Mouse (Mus musculus) urinary bladder, postnatal 10 days (tissue): ENCODE results near the gene Ltv1.
A peak's percentile ranks its signal among the peaks of the same experiment; 100 is the strongest.

ENCODE experiments used
- DNase-seq: peaks from one replicate; pipeline ENCODE4 v3.0.0; 2022; ENCODE audit warnings: low spot score

The Ltv1 gene

DNA sequence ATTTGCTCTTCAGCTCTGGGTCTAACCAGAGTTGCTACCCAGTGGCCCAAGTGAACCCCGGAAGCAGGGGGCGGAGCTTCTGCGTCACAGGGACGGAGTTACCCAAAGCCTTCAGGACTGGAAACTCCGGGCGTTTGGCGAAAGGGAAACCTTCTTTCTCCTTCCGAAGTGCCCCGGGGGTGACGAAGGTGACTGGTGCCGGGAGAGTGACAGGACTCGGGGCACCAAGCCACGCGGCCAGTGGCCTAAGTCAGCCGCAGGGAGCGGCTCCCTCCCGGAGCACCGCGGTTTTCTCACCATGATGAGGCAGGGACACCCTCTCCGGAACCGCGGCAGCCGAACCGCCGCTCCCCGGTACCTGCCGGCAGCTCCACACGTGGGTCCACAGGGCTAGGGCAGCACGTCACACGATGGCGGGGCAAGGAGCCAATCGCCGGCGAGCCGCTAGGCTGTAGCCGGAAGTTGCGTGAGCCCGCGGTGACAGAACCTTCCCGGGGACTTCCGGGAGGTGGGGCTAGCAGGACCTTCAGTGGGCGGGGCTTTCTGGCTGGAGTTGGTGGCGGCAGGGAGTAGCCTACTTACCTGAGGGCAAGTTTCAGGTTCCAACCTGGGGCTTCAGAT lies at the start of gene Ltv1:
TSS of gene Ltv1 (minus strand) at position 438 of the 621 bp plus-strand sequence.
- DNase-seq = peak; percentile 88

DNA sequence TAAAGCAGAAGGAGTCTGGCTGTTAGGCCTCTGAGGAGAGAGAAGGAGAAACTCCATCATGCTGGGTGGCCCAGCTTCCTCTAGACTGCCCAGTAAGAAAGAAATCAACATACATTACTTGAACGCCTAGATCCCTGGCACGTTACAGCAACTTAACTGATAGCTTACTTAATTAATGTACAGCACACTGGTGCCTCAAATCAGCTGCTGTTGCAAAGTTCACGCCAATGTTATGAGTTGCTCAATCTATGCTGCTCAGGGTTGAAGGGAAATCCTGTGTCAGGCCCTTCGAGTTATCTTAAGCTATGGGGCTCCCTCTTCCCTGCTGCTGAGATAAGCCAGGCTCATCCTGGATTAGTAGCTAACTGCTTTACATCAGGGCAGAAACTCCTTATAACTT lies 47.5 kb upstream of the Ltv1 start:
- no peak for DNase-seq

DNA sequence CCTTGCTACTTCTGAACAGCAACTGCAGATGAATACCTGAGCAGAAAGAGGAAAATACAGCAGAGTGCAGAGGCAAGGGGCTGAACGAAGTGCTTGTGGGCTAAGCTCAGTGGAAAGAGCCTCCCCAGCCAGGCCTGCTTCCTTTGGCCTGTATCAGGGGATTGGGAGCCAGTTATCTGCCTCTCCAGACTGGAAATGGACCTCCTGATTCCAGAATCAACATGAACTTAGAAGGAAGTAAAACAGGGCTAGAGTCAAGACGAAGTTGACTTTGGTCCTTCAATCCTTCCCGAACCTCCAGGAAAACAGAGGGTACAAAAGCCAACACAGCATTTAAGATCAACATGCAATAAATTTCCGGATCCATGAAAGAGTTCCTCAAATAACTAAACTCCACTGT lies 45.2 kb upstream of the Ltv1 start:
- DNase-seq = no peak

DNA sequence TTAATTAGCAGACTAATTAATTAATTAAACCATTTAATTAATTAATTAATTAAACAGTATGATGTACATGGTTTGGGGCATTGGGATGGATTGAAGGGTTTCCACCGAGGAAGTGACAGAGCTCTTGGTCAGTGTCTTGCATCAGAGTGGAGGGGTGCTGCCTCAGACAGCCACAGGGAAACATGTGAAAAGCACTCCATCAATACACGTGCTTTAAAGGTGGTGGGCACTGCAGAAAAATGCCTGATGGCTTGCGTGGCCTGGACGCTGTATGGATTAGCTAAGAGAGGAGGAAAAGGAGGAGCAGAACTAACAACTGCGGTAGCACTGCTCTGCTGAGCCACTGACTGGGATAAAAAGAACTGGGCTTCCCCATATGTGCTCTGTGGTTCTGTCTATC lies 43.9 kb upstream of the Ltv1 start:
- no peak for DNase-seq

DNA sequence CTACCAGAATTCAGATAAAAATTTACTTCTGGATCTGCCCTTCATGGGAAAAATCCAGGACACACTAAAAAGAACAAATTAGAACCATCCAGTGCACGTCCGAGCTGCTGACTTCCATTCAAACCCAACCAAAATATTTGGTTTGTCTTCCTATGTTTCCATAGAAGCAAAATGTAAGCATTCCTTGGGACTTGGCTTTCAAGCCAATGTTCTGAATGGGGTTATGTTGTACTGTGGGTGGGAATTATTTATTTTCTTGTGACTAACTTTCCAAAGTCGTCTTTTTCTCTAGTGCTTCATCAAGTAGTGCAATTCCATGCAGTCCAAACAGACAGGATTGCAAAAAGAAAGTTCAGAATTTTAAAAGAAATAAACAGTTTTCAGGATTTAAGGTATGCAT lies 41.5 kb upstream of the Ltv1 start:
- no peak for DNase-seq

DNA sequence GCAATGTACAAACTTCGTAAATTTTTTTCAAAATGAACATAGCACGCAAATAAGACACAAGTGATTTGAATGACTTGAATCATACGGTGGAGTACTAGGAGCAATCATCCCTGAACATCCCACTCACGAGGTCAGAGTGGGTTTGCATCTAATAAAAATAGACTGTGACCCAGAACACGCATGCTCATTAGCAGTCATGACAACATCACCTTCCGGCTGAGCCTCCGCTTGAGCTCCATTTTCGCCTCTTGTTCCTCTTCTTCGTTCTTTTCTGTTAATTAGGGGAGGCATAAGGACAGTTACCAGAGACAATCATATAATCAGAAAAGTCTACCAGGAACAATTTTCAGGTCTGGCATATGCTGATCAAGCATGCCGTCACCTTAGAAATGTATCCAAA lies 41.0 kb upstream of the Ltv1 start:
- DNase-seq = no peak

DNA sequence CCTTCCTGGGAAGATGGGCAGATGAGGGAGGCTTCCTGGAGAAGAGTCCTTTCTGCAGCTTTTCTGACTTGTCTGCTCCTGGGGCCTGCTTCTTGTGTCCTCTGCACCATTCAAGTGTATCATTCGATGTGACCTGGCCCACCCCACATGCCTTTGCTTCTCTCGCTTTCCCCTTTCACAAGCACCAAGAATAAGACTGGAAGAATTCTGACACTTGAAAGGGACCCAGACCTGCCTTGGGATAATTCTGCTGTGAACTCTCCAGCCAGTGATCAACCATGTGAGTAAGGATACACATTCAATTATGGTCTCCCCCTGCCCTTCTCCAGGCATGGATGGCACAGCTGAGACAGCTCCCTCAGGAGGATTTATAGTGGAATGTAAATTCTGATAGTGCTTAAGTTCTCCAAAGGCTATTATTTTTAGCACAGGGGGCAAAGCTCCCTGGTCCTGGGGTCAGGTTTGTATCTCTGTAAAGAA lies 40.2 kb upstream of the Ltv1 start:
- no peak for DNase-seq

DNA sequence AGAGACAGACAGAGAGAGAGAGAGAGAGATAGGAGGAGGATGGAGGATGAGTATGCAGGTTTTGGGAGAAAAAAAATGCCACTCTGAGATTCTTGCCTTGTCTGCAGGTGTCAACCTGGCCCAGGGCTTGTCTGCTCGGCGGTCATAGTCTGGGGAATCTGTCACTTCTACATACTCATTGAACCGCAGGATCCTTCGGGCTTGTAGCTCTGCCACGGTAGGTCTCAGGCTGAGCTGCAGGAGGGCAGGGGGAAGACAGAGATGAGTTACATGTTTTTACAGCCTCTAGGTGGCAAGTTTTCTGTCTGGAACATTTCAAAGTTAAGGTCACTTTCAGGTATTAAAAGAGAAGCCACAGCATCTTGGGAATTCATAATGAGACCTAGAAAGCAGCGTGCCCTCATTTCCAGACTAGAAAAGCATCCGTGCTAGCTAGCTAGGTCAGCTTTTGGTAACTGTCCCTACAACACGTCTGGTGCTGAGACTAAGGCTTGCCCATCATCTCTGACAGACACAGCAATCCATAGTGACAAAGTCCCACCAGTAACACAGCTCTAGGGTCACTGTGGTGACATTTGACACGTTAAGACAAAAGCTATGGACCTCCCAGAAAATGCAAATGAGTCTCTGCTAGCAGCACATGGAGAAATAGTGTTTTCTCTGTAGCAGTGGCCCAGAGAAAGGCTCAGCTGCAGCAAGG lies 39.6 kb upstream of the Ltv1 start:
- no peak for DNase-seq

DNA sequence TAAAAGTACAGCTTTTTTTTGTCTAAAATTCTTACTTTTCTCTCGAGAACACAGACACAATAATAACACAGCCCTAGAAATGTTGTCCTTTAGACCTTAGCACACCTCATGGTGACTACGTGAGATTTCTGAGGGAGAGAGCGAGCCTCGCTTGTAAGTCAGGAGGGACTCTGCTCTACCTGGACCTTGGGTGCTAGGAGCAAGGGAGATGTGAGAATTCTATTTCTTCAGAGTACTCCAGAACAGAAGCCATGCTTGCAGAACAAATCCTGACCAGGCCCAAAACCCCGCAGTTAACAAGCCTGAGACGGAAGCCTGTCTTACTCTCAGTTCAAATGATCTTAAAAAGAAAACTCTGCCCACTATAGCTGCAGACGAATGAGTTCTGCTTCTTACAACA lies 37.7 kb upstream of the Ltv1 start:
- no peak for DNase-seq

DNA sequence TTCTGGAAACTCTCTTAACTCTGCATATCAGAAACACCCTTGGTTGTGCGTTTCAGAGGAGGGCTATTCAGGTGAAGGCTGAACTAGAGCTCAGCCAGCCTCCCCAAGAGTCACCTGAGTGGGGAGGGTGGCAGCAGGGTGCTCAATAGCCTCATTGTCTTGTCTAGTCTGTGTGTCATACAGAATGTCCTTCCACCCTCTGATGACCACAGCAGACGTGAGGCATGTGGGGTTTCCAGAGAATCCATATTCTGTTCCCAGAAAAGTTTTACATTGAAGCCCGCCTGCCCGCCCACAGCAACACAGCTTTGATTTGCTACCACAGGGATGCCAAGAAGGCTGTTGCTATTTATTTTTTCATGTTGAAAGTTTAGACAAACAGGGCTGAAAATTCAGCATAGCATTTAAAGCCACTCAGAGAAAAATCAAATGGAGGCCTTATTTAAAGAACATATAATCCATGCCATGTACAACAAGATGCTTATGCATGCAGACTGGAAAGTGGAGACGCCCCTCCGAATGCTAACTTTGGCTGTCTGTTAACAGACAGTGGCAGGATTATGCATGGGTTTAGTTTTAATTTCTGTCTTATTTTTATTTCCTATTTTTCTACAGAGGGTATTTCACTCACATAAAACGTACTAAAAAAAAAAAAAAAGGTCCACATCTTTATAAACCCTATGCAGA lies 32.6 kb upstream of the Ltv1 start:
- no peak for DNase-seq

DNA sequence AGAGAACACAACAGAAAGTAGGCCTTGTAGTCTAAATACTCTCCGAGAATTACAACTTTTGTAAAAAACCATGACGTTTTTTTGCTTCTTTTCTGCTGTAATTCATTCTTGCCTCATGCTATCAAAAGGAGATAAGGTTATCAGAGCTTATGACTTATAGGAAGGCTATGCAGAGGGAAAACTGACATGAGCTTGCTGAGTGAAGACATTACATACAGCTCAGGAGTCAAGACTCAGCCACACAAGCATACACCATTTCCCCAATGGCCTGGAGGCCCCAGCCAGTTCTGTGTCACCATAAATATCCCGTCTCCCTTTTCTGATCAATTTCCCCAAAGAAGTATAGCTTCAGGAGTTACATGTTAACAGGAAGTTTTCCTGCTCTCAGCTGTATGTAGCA lies 29.2 kb upstream of the Ltv1 start:
- no peak for DNase-seq

DNA sequence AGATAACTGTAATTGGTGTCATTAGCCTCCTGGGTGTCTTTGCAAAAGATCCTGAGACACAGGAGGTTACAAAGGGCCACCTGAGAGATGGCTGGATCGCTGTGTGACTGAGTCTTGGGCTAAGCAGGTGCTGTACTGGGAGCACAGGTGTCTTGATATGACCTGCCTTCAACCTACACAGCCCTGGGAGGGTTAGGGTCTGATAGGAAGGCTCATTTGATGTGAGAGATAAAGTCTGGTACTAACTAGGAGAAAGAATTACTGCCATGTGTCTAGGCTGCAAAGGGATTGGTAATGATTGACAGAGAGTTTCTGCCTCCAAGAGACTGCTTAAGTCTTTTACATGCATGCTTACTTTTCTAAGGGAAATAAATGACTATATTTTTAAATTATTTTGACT lies 27.1 kb upstream of the Ltv1 start:
- no peak for DNase-seq

DNA sequence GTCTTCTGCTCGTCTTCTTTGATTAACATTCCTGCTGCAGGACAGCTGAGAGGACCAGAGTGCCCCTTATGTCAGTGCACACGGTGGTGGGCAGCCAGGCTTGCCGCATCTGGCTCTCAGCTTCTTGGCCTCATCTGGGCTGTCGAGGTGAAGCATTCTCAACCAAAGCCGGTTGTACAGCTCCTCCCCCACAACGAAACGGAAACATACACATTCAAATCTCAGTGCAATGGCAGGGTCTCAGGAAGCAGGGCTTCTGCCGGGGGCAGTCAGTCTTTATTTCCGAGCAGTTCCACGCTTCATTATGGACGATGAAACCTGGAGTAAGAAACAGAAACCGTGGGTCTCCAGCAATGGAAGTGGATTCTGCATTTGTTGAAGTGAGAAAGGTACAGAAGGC lies 21.0 kb upstream of the Ltv1 start:
- DNase-seq = no peak

DNA sequence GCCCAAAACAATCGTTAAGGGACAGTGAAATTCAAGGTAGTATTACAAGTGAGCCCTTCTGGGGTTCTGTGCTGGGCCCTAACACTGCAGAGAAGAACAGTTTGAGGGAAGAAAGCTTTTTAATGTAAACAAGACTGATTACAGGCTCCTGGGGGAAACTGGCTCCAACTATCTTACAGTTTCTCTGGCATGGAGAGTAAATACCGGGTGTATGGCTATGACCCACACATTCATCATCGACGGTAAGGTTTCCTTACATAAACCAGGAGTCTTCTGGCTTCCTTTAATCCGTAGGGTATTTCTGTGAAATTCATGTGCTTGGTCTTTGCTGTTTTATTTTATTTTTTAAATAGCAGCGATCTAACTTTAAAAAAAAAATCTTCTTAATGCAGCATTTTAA lies 19.9 kb upstream of the Ltv1 start:
- DNase-seq = no peak

DNA sequence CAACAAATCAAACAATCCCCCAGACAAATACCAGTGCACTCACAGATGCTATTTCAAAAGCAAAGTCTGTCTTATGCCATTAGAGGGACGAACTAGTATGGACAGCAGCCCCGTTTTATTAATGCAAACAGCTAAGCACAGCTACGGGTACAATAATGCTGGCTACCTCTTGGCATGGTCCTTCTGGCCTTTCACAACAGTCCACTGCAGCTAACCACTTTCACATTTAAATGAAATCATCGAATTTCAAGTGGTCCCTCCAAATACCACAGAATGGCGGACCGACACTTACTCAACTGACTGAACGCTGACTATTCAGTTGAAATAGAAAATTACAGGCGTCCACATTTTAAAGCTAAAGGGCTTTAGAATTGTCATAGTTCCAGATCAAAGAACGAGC lies 19.4 kb upstream of the Ltv1 start:
- no peak for DNase-seq

DNA sequence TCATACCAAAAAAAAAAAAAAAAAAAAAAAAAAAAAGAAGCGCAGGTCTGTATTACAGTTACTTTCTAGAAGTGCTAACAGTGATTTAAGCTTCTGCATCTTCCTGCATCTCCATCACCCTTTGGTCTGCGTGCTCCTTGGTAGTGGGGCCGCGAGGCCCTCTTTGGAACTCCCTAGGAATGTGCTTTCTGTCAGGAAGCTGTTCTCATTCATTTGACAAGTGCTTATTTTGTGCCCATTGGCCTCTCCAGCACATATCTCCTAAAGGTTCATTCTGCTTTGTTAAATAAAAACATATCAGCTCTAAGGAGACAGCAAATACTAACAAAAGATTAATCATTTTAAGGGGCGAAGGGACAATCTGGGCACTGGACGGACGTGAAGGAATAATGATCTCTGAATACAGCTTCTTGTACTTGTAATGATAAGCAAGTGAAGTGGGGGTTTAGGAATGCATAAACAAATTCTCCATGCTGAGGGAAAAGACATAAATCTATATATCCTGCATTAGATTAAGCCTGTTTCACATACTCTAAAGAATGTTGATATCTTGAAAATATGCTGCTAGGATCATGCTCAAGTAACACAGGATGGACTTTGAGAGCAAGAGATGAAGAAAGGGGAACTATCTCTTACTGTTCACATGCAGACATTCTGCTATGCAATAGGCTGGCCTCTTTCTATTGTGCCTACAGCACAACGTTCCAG lies 17.1 kb upstream of the Ltv1 start:
- no peak for DNase-seq

DNA sequence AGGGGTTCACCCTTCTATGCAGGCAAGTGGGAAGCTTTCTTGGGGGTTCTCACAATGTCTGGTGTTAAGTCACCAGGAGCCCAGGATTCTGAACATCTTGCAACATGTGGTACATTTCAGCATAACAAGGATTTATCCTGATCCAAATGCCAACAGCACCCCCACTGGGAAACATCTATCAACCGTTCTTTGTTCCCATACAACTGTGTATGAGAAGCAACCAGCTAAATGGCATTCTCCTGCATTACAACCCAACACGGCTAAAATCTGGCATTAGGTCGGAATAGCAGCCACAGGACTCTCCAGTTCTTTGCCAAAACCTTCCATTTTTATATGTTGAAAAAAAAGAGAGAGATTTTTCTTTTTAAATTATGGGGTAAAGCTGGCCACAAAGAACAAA lies 16.5 kb upstream of the Ltv1 start:
- no peak for DNase-seq

DNA sequence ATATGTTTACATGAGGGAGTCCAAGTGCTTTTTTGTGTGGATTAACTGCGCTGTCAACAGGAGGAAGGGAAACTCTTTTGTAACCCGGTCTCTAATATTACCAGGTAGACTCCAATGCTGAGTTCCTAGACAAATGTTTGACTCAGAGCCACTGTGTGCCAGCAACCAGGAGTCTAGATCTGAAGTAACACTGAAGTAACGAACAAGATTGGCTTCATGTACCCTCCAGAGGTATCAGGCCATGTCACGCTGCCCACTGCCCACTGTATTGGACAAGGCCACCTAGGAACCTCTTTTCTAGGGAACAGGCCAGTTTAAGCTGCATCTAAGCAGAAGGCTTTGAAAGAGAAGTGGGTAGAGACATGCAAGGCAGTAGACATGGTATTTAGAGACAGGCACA lies 16.1 kb upstream of the Ltv1 start:
- no peak for DNase-seq

DNA sequence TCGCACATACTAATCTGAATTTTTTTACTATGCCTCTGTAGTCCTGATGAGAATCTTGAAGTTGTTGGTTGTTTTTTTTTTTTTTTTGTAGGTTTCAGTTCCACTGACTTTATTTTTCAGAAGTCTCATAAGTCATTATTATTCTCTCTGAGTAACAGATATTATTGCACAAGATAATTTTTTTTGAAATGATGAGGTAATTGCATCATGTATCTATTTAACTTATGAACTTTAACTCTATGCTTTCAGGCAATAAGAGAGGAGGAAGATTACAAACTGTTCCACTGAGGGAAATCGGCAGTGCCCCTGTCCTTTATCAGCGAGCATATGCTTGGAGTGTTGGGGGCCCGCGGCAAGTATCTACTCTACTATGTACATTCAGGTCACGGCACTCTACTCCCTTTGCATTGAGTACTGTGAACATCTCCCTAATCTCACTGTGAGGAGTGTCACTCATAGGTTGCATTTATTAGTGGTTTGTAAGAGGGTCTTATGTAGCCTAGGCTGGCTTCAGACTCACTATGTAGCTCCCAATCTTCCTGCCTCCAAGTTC lies 8.8 kb upstream of the Ltv1 start:
- no peak for DNase-seq

DNA sequence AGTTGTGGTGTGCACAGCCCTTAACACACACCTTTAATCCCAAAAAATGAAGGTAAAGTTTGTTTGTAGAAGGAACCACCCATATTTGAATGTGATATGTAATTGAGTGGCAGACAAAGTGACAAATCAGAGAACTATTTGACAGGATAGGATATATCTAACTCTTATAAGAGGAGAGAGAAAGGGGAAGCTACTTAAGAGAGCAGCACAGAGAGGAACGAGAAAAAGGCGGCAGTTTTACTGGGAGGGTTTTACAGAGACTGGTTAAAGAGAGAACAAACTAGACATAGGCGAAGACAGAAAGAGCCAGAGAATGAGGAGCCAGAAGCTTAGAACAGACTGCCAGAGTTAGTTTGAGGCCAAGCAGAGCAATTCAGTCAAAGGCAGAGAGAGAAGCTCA lies 7.9 kb upstream of the Ltv1 start:
- no peak for DNase-seq

DNA sequence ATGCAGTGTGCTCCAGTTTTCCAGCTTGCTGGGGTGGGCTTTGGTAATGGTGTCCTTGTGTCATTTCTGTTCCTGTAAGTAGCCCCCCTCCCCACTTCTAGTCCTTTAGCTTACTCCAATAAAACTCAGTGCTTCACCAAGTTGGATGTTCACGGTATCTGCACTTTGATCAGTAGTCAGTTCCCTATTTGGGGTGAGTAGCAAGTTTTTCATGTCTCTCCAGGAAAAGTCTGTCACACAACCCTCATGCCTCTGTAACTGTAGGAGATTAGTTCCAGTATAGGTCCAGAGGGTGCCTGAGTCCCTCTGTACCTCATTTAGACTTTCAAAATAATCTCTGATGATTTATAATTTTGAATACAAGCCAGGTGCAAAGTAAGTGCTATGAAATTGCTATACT lies 6.3 kb upstream of the Ltv1 start:
- DNase-seq = no peak

DNA sequence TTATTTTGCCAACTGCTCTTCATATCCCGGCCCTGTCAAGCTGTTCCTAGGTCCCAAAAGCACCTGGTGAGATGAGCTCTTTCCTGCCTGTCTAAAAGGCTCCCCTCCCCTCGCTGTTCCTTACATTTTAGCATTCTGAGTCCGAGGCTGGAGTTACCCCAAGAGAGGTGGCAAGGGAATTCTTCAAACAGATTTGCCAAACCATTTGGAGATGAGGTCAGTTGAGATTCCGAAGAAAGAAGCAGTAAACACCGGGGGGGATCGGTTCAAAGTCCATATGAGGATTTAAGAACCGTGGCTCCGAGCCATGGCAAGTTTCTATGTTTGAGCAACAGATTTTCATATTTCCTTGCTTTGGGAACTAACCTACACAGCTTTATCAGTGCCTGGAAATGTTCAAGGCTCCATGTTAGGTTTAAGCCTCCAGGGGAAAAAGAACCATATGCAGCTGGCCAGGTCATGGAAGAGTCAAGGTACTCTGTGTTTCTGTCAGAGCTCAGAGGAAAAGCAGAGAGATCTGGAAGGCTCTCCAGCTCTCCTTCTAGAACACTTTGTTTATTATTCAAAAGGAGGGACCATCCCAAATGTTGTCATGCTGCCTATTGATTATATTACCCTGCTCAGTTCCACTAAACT lies 4.0 kb upstream of the Ltv1 start:
- DNase-seq = no peak
